9 mouse cellular contexts compared by ENCODE assay signal in genomic region chr9:79976789-79977188, GRCm38 (mm10). TPM values are rescaled to one million over a fixed set of nuclear protein-coding genes. Genes with fewer than 3 reads are reported as not detected.
DNase-seq lines count a peak whose midpoint lies in the region; ATAC-seq and TF ChIP-seq lines count a peak whose summit lies in the region.
"Had no signal": no experiment of that assay in that cellular context is flagged by ENCODE, and none has a peak within 500 bp of the region (broad histone marks: within the 10 kb centered on the region; RNA-seq: fewer than 3 reads in every experiment).

No protein-coding gene starts in this region.

- intact Hi-C loops in gastrocnemius, adult 2 months (cut with DNase I) = loop anchor here (5.0 kb wide), 3 partner anchors 54 to 94 kb away; partner anchors contain the start of gene Senp6

- no peaks in the 10 kb centered on the region for H3K9me3 ChIP-seq in lung, embryonic 14.5 days (ENCODE audit: low read depth, low read length)
- no peaks in the 10 kb centered on the region for H3K9me3 ChIP-seq in heart, embryonic 12.5 days (replicated peaks)
- no peaks in the 10 kb centered on the region for H3K9me3 ChIP-seq in neural tube, embryonic 15.5 days (replicated peaks)

- peaks cover 14% of the 10 kb centered on the region; the same call in 1 of the 2 replicates for H3K4me1 ChIP-seq in lung, embryonic 14.5 days (ENCODE audit: insufficient read depth)
- peaks cover 35% of the 10 kb centered on the region for H3K4me1 ChIP-seq in heart, embryonic 12.5 days (replicated peaks)
- peaks cover 7% of the 10 kb centered on the region for H3K4me1 ChIP-seq in neural tube, embryonic 15.5 days

- H3K27ac ChIP-seq in gastrocnemius, adult 2 months = peak overlapping the region; percentile 97
- peak overlapping the region; percentile 91; the same call in 1 of the 2 replicates for H3K27ac ChIP-seq in lung, embryonic 14.5 days (ENCODE audit: low read depth)
- peak overlapping the region; percentile 97 for H3K27ac ChIP-seq in heart, embryonic 12.5 days (ENCODE audit: poor library complexity, severe bottlenecking)
- no peak overlapping the region for H3K27ac ChIP-seq in neural tube, embryonic 15.5 days (replicated peaks)

- peak; percentile 81 for DNase-seq in gastrocnemius, adult 2 months
- DNase-seq in gastrocnemius, postnatal 4 days (ENCODE audit: low spot score in 2 of 2) = no peak
- DNase-seq in lung, embryonic 14.5 days = no peak
- DNase-seq in lung, postnatal 25 days (ENCODE audit: low spot score) = no peak
- no peak for DNase-seq in testis, postnatal 14 days (ENCODE audit: low spot score)
- no peak for DNase-seq in cerebellum, adult 18-20 months
- DNase-seq: cerebellum, postnatal 25 days had no signal

- H3K36me3 ChIP-seq in lung, embryonic 14.5 days (ENCODE audit: insufficient read depth) = no peaks in the 10 kb centered on the region
- no peaks in the 10 kb centered on the region for H3K36me3 ChIP-seq in heart, embryonic 12.5 days
- no peaks in the 10 kb centered on the region for H3K36me3 ChIP-seq in neural tube, embryonic 15.5 days

- H3K4me2 ChIP-seq in lung, embryonic 14.5 days = peak overlapping the region; percentile 82
- H3K4me2 ChIP-seq in heart, embryonic 12.5 days = peak overlapping the region; percentile 70
- H3K4me2 ChIP-seq in neural tube, embryonic 15.5 days = peak overlapping the region; percentile 55; the same call in 1 of the 2 replicates

- WGBS in lung, embryonic 14.5 days = 39% methylated on average over 8 of the region's 8 CpGs
- WGBS in heart, embryonic 12.5 days = 20% methylated on average over 8 of the region's 8 CpGs
- 68% methylated on average over 8 of the region's 8 CpGs for WGBS in neural tube, embryonic 15.5 days

- ATAC-seq in lung, embryonic 14.5 days (ENCODE audit: insufficient read depth) = no peak
- no peak for ATAC-seq in heart, embryonic 12.5 days (ENCODE audit: insufficient number of reproducible peaks, low FRiP score)
- no peak for ATAC-seq in neural tube, embryonic 15.5 days (ENCODE audit: low FRiP score)

- TF ChIP-seq CTCF in gastrocnemius, adult 2 months (IDR thresholded peaks at IDR 0.05) = no peak
- TF ChIP-seq CTCF in lung, embryonic 14.5 days (IDR thresholded peaks at IDR 0.05; ENCODE audit: low read depth) = no peak

- H3K4me3 ChIP-seq in gastrocnemius, adult 2 months = peak overlapping the region; percentile 84
- peak overlapping the region; percentile 40 for H3K4me3 ChIP-seq in lung, embryonic 14.5 days (ENCODE audit: low read depth, low read length)
- peak overlapping the region; percentile 63 for H3K4me3 ChIP-seq in heart, embryonic 12.5 days
- H3K4me3 ChIP-seq in neural tube, embryonic 15.5 days (replicated peaks) = no peak overlapping the region

- H3K27me3 ChIP-seq in lung, embryonic 14.5 days (ENCODE audit: insufficient read depth, low read length) = no peaks in the 10 kb centered on the region
- H3K27me3 ChIP-seq in heart, embryonic 12.5 days (replicated peaks) = no peaks in the 10 kb centered on the region
- H3K27me3 ChIP-seq in neural tube, embryonic 15.5 days (replicated peaks) = no peaks in the 10 kb centered on the region

- H3K9ac ChIP-seq in lung, embryonic 14.5 days = peak overlapping the region; percentile 59
- peak overlapping the region; percentile 78 for H3K9ac ChIP-seq in heart, embryonic 12.5 days
- H3K9ac ChIP-seq in neural tube, embryonic 15.5 days (replicated peaks) = no peak overlapping the region

RNA-seq across cellular contexts. Expression of gene Filip1, which starts 35.9 kb away (rescaled TPM):
- 100 to 1,000 TPM in 1 of 2 experiments, 10 to 100 TPM in 1; 93.6 to 119 TPM for total RNA-seq in gastrocnemius, adult 2 months (2021)
- 10 to 100 TPM; 75.3 to 94.0 TPM for total RNA-seq in gastrocnemius, postnatal 4 days (2021)
- polyA plus RNA-seq in lung, embryonic 14.5 days (2014; fragmentation: Nextera tagmentation; extraction: Ambion mirVana) = 12.2 and 13.8 TPM in 2 replicates
- polyA plus RNA-seq in heart, embryonic 12.5 days (2016; fragmentation: Nextera tagmentation; extraction: Ambion mirVana) = 26.5 and 28.0 TPM in 2 replicates
- 3.0 and 3.9 TPM in 2 replicates for polyA plus RNA-seq in neural tube, embryonic 15.5 days (2015; fragmentation: Nextera tagmentation; extraction: Ambion mirVana)
